Mouse (Mus musculus): ENCODE results near the gene Gm6164. TPM values are rescaled to one million over a fixed set of nuclear protein-coding genes. Genes with fewer than 3 reads are reported as not detected.

Gm6164 gene
- polyA plus RNA-seq (2017; shearing (Covaris generic)): not detected

DNA sequence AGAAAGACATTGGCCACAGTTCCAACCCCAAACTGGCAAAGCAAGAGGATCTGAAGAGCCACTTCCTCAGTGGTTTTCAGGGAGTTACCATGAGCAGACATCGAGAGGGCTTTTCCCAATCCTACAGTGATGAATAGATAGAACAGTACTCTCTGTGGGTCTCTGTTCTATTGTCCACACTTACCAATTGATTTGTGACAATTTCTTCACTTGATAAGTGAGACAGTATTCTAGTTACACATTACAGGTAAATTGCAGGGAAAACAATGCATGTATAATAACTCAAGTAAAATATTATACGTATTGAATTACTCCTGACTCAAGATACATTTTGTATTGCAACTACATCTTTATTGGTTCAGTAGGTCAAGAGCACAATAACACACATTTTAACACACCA, at the start of gene Gm6164:
Gm6164 (minus strand) TSS at position 101 of the 400 bp plus-strand sequence.

DNA sequence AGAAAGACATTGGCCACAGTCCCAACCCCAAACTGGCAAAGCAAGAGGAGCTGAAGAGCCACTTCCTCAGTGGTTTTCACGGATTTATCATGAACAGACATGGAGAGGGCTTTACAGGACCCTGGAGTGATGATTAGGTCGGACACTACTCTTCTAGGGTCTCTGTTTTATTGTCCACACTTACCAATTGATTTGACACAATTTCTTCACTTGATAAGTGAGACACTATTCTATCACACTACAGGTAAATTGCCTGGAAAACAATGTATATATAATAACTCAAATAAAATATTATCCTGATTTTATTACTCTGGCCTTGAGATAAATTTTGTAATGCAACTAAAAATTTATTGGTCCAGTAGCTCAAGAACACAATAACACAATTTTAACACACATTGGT, 28.3 kb upstream of the Gm6164 start, which contains the start of gene Gm4498:
Gm4498 (minus strand) TSS at position 101 of the 400 bp plus-strand sequence.

DNA sequence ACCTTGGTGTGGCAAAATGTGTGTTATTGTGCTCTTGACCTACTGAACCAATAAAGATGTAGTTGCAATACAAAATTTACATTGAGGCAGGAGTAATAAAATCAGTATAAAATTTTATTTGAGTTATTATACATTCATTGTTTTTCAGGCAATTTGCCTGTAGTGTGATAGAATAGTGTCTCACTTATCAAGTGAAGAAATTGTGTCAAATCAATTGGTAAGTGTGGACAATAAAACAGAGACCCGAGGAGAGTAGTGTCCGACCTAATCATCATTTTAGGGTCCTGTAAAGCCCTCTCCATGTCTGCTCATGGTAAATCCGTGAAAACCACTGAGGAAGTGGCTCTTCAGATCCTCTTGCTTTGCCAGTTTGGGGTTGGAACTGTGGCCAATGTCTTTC, 12.0 kb downstream of the Gm6164 start, which contains the start of gene Vmn1r95:
Vmn1r95 (plus strand) TSS at position 301 of the 400 bp plus-strand sequence.

DNA sequence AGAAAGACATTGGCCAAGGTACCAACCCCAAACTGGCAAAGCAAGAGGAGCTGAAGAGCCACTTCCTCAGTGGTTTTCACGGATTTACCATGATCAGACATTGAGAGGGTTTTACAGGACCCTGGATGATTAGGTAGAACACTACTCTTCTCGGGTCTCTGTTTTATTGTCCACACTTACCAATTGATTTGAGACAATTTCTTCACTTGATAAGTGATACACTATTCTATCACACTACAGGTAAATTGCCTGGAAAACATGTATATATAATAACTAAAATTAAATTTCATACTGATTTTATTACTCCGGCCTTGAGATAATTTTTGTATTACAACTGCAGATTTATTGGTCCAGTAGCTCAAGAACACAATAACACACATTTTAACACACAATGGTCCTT, 37.1 kb downstream of the Gm6164 start, which contains the start of gene Vmn1r94:
Vmn1r94 (minus strand) TSS at position 101 of the 400 bp plus-strand sequence.

Other genes starting within 250 kb of the Gm6164 start
- 0.10 TPM for gene Ceacam20, start 240.2 kb downstream of the Gm6164 start, polyA plus RNA-seq (2017; shearing (Covaris generic))
- not detected for gene Nlrp9b, start 214.1 kb downstream of the Gm6164 start, polyA plus RNA-seq (2017; shearing (Covaris generic))
- 0.19 TPM for gene Vmn1r91, start 105.9 kb downstream of the Gm6164 start, polyA plus RNA-seq (2017; shearing (Covaris generic))
- not detected for gene Gm16442, start 83.0 kb downstream of the Gm6164 start, polyA plus RNA-seq (2017; shearing (Covaris generic))
- gene Vmn1r93, start 66.5 kb downstream of the Gm6164 start, polyA plus RNA-seq (2017; shearing (Covaris generic)): not detected
- gene Vmn1r94, start 37.2 kb downstream of the Gm6164 start, polyA plus RNA-seq (2017; shearing (Covaris generic)): not detected
- gene Vmn1r95, start 11.9 kb downstream of the Gm6164 start, polyA plus RNA-seq (2017; shearing (Covaris generic)): not detected
- not detected for gene Gm4498, start 28.2 kb upstream of the Gm6164 start, polyA plus RNA-seq (2017; shearing (Covaris generic))
- gene Gm5890, start 57.2 kb upstream of the Gm6164 start, polyA plus RNA-seq (2017; shearing (Covaris generic)): not detected
- gene Gm4133, start 128.5 kb upstream of the Gm6164 start, polyA plus RNA-seq (2017; shearing (Covaris generic)): not detected
- not detected for gene Gm5728, start 169.8 kb upstream of the Gm6164 start, polyA plus RNA-seq (2017; shearing (Covaris generic))
- not detected for gene Vmn1r100, start 212.3 kb upstream of the Gm6164 start, polyA plus RNA-seq (2017; shearing (Covaris generic))
- gene Vmn1r101, start 237.0 kb upstream of the Gm6164 start, polyA plus RNA-seq (2017; shearing (Covaris generic)): not detected

Measured in CD4-positive, CD25-positive, alpha-beta regulatory T cell (primary cell).